Mouse (Mus musculus): ENCODE data around the gene Btaf1. TPM values are rescaled to one million over a fixed set of nuclear protein-coding genes. Genes with fewer than 3 reads are reported as not detected.
A peak's percentile ranks its signal among the peaks of the same experiment; 100 is the strongest.

Gene Btaf1
- polyA plus RNA-seq, 1 experiment: 5.1 TPM

- H3K27ac ChIP-seq (ENCODE audit: insufficient read depth, low read depth, low read length): peak overlapping the region; percentile 68; the same call in 1 of the 2 replicates
- H3K27me3 ChIP-seq (replicated peaks; ENCODE audit: control insufficient read depth, insufficient read depth, low read length): no peaks in the 10 kb centered on the region
- H3K4me3 ChIP-seq (ENCODE audit: insufficient read depth, low read depth, low read length): no peak overlapping the region
- no peaks in the 10 kb centered on the region; the same call in 1 of the 2 replicates for H3K36me3 ChIP-seq (ENCODE audit: control insufficient read depth, insufficient read depth, low read length)
- no peak for TF ChIP-seq CTCF (conservative IDR thresholded peaks at IDR 0.05; ENCODE audit: insufficient read depth, insufficient read length, low read depth, low read length)
- no peak for TF ChIP-seq POLR2A (IDR thresholded peaks at IDR 0.05; ENCODE audit: low read depth, low read length)
- H3K4me1 ChIP-seq (ENCODE audit: control insufficient read depth, insufficient read depth, low read length): peaks cover 10% of the 10 kb centered on the region; the same call in 1 of the 2 replicates
- DNase-seq: no peak
- 51% methylated on average over 4 of the region's 4 CpGs for WGBS
Measured at GRCm38 (mm10) chr19:37060078-37060477, 134.2 kb downstream of the Btaf1 start.

Other genes starting within 250 kb of the Btaf1 start
- 3.0 and 4.6 TPM in 2 replicates for gene Ppp1r3c, start 189.4 kb upstream of the Btaf1 start, polyA plus RNA-seq (2012; rRNA removed)
- gene Tnks2, start 91.8 kb upstream of the Btaf1 start, polyA plus RNA-seq (2012; rRNA removed): 19.2 and 24.8 TPM in 2 replicates
- 2.1 and 3.5 TPM in 2 replicates for gene Fgfbp3, start 6.5 kb upstream of the Btaf1 start, polyA plus RNA-seq (2012; rRNA removed)